Mouse (Mus musculus) ES-E14 (cell line): ENCODE results near the gene Ano7. TPM values are rescaled to one million over a fixed set of nuclear protein-coding genes. Genes with fewer than 3 reads are reported as not detected.
A peak's percentile ranks its signal among the peaks of the same experiment; 100 is the strongest.
"Not testable (repeated sequence)": the region's sequence is repeated elsewhere in the genome, so short reads cannot be mapped to it uniquely, and the experiment has no call there.

Experiments
- DNase-seq: peaks from one replicate; pipeline ENCODE4 v3.0.0-alpha.2; 2013; ENCODE audit warnings: low read depth, low spot score
- H3K27ac ChIP-seq: 2 replicates; pipeline ENCODE4 v1.5.1; 2012; ENCODE audit warnings: low read depth, mild to moderate bottlenecking, low read length, moderate library complexity, mixed read lengths; ENCODE audit not compliant: poor library complexity, insufficient read depth, severe bottlenecking
- H3K36me3 ChIP-seq: 2 replicates; pipeline ENCODE4 v1.6.1; 2012; ENCODE audit warnings: mild to moderate bottlenecking, low read length, moderate library complexity, mixed read lengths; ENCODE audit not compliant: control insufficient read depth, poor library complexity, insufficient read depth, severe bottlenecking
- H3K4me1 ChIP-seq, 2 experiments: fragments of 150-350 bp in 1 of 2; sonication (generic) in 1 of 2; 2 replicates each; pipeline ENCODE4 v1.6.1; 2012; ENCODE audit warnings: low read length in 2 of 2, mild to moderate bottlenecking in 1 of 2, mixed read lengths in 1 of 2; ENCODE audit not compliant: control insufficient read depth in 2 of 2, insufficient read depth in 2 of 2, poor library complexity in 1 of 2
- H3K4me3 ChIP-seq, 2 experiments: fragments of 150-350 bp in 1 of 2; sonication (generic) in 1 of 2; 2 replicates each; pipeline ENCODE4 v1.5.1; 2012; ENCODE audit warnings: low read length in 2 of 2, low read depth in 1 of 2, mild to moderate bottlenecking in 1 of 2, mixed read lengths in 1 of 2; ENCODE audit not compliant: insufficient read depth in 1 of 2, poor library complexity in 1 of 2, severe bottlenecking in 1 of 2
- H3K9ac ChIP-seq: 2 replicates; pipeline ENCODE4 v1.6.1; 2012; ENCODE audit warnings: low read depth, mild to moderate bottlenecking, low read length, mixed read lengths; ENCODE audit not compliant: poor library complexity, insufficient read depth, severe bottlenecking
- H3K9me3 ChIP-seq: fragments of 150-350 bp; sonication (generic); 2 replicates; pipeline ENCODE4 v1.6.1; 2012; ENCODE audit warnings: low read depth, mild to moderate bottlenecking, low read length; ENCODE audit not compliant: control insufficient read depth, insufficient read depth
- CHD2 ChIP-seq: IDR thresholded peaks from 2 replicates; pipeline ENCODE4 v1.6.1; 2014; ENCODE audit warnings: mild to moderate bottlenecking, low read depth, low read length, inconsistent platforms
- HCFC1 ChIP-seq: IDR thresholded peaks from 2 replicates; pipeline ENCODE4 v1.6.1; 2012; ENCODE audit warnings: low read length, inconsistent platforms, borderline replicate concordance; ENCODE audit not compliant: insufficient read depth
- MAFK ChIP-seq: IDR thresholded peaks from 2 replicates; pipeline ENCODE4 v1.6.1; 2014; ENCODE audit warnings: mild to moderate bottlenecking, low read depth, low read length, inconsistent platforms; ENCODE audit not compliant: insufficient read depth
- ZC3H11A ChIP-seq: IDR thresholded peaks from 2 replicates; pipeline ENCODE4 v1.6.1; 2012; ENCODE audit warnings: low read depth, mild to moderate bottlenecking, inconsistent platforms, low read length, borderline replicate concordance
- ZNF384 ChIP-seq: IDR thresholded peaks from 2 replicates; pipeline ENCODE4 v1.6.1; 2012; ENCODE audit warnings: low read depth, low read length, inconsistent platforms
- in situ Hi-C, 2 experiments: fragments of 600-800 bp; cut with MboI; formaldehyde crosslinking; loops; one replicate each; pipeline ENCODE4 v1.15.1; 2025; ENCODE audit warnings: low sequenced_read_pairs in 2 of 2, inconsistent platforms in 1 of 2; ENCODE audit not compliant: unreplicated experiment in 2 of 2
- total RNA-seq: library from RNA; depleted of rRNA; stranded (reverse); fragments of 300-350 nt; gene quantifications from 2 replicates; pipeline ENCODE4 v1.2.3, GENCODE M21; 2012

The Ano7 gene
- total RNA-seq, 1 experiment: 0.13 TPM

DNA sequence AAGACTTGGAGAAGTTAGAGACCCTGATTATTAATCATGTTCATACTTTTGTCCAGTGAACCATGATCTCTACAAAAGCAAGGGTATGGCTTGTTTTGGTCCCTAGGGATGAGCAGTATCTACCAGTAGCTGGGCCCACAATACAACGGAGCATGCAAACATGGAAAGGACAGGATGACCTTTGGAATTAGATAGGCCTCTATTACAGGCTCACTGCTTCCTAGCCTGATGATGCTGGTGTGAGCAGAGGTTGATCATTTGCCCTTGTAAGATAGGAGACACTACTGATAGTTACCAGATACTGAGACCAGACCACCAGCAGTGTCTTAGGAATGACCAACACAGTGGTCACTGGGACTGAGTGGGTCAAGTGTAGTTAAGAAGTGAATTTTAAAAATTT lies 65.6 kb downstream of the Ano7 start:
- Histone ChIP-seq H3K9ac (no peak overlapping the region), H3K4me1 (no peaks in the 10 kb centered on the region), H3K27ac (no peak overlapping the region), H3K36me3 (peaks cover 23% of the 10 kb centered on the region), H3K4me3 (no peak overlapping the region), H3K9me3 (no peaks in the 10 kb centered on the region)
- TF ChIP-seq MAFK (no peak), HCFC1 (no peak), CHD2 (no peak), ZC3H11A (no peak), ZNF384 (no peak)
- in situ Hi-C loops: no loop called here
- DNase-seq: no peak

DNA sequence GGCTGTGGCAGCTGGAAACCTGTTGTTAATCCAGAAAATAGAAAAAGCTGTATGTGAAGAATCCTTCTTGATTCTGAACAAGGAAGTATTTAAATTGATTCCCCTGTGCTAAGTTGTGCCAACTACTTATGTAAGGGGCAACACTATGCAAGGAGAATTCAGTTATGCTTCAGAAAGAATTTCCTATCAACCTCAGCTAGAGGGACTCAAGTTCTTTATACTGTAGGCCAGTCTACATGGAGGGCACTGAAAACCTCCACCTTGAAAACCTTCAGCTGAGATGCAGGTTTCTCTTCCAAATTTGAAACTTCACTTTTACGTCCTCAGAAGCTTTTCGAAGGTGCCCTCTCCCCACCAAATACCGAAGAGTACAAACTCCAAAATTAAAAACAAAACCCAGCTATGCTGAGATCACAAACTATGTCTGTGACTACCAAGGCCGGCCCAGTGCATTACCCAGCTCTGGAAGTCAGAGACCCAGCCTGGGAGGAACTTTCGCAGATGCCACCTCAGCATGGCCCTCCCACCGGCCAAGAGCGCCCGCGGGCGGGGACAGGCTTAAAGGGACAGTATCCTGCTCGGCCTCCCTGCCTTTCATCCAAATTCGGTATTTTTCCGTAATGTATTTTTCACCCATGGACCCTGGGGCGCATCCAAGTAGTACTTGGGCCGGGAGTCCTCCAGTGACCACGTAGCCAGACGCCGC lies 70.8 kb downstream of the Ano7 start:
- H3K27ac ChIP-seq: no peak overlapping the region
- peak overlapping the region; percentile 77 to 95 for H3K4me3 ChIP-seq
- H3K4me1 ChIP-seq: peaks cover 0 to 6% of the 10 kb centered on the region in 2 experiments; a peak in 2 of 4 replicates
- TF ChIP-seq ZNF384: no peak
- 0 out of 2 replicates have a peak, but pooled peaks have one; percentile 25 for TF ChIP-seq HCFC1
- TF ChIP-seq ZC3H11A: no peak
- TF ChIP-seq MAFK: 0 out of 2 replicates have a peak, but pooled peaks have one; percentile 26
- TF ChIP-seq CHD2: no peak
- H3K36me3 ChIP-seq: peaks cover 5% of the 10 kb centered on the region
- in situ Hi-C loops: no loop called here
- peak overlapping the region; percentile 81 for H3K9ac ChIP-seq
- H3K9me3 ChIP-seq: no peaks in the 10 kb centered on the region
- DNase-seq: no peak

DNA sequence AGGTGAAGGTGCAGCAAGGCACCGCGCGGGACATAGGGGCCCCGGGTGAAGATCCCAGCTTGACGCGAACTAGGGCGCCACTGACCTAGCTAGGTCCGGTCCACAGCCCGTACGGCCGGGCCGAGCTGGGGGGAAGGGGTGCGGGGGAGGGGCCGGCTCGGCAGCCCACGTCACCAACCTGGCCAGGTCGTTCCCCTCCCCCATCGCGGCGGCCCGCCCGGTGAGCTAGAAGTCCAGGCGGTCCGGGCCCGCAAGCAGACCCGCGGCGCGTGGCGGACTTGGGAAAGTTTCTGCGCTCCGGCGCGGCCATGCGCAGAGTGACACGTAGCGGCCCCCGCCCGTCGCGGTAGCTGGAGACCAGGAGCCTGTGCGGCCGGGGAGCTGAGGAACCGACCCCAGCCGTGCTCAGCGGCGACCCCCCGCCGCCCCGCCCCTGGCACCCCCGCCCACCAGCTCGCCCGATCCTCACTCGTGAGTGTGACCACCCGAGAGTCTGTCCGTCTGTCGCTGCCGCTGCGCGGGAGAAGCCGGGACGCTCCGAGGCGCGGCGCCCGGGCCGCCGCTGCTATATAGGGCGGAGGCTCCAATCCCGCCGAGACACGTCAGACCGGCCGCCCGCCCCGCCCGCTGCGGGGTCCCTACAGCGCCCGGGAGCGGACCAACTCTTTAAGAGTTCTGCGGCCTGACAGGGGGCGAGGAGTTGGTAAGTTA lies 71.5 kb downstream of the Ano7 start:
- Histone ChIP-seq H3K36me3 (peaks cover 5% of the 10 kb centered on the region), H3K27ac (no peak overlapping the region), H3K9ac (peak overlapping the region; percentile 81), H3K4me3 (peak overlapping the region; percentile 77 to 95), H3K4me1 (peaks cover 0 to 6% of the 10 kb centered on the region in 2 experiments; a peak in 2 of 4 replicates), H3K9me3 (no peaks in the 10 kb centered on the region)
- in situ Hi-C loops: no loop called here
- TF ChIP-seq ZNF384 (no peak), HCFC1 (no peak), MAFK (no peak), ZC3H11A (no peak), CHD2 (no peak)
- peak; percentile 26 for DNase-seq

- Histone ChIP-seq H3K4me3 (peak overlapping the region; percentile 77 to 95), H3K36me3 (peaks cover 2% of the 10 kb centered on the region), H3K27ac (no peak overlapping the region), H3K9me3 (no peaks in the 10 kb centered on the region), H3K4me1 (peaks cover 0 to 6% of the 10 kb centered on the region in 2 experiments; a peak in 2 of 4 replicates), H3K9ac (peak overlapping the region; percentile 81; the same call in 1 of the 2 replicates)
- TF ChIP-seq ZNF384: no peak
- TF ChIP-seq MAFK: no peak
- no peak for TF ChIP-seq ZC3H11A
- no peak for TF ChIP-seq HCFC1
- TF ChIP-seq CHD2: no peak
- in situ Hi-C loops: no loop called here
- DNase-seq: no peak
These were observed 72.1 kb downstream of the Ano7 start for GRCm38 (mm10) chr1:93445822-93446162.

DNA sequence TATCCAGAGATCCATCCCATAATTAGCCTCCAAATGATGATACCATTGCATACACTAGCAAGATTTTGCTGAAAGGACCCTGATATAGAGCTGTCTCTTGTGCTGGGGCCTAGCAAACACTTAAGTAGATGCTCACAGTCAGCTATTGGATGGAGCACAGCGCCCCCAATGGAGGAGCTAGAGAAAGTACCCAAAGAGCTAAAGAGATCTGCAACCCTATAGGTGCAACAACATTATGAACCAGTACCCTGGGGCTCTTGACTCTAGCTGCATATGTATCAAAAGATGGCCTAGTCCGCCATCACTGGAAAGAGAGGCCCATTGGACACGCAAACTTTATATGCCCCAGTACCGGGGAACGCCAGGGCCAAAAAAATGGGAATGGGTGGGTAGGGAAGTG lies 76.4 kb downstream of the Ano7 start:
- H3K36me3 ChIP-seq, H3K9ac ChIP-seq, in situ Hi-C loops, H3K27ac ChIP-seq, H3K9me3 ChIP-seq, H3K4me1 ChIP-seq, H3K4me3 ChIP-seq, DNase-seq: not testable (repeated sequence)
